Mouse (Mus musculus) forebrain, embryonic 12.5 days (tissue): Measurements from ENCODE around the gene Vamp1. TPM values are rescaled to one million over a fixed set of nuclear protein-coding genes. Genes with fewer than 3 reads are reported as not detected.
"Not testable (repeated sequence)": the region's sequence is repeated elsewhere in the genome, so short reads cannot be mapped to it uniquely, and the experiment has no call there.

Experiments used
- ATAC-seq: fragments of 200-750 bp; cut with Nextera tagmentation; 2 replicates; pipeline ENCODE4 v1.8.0; 2017; ENCODE audit warnings: moderate TSS enrichment; ENCODE audit not compliant: low FRiP score
- H3K27ac ChIP-seq: fragments of 300-500 bp; sonication (generic); 2 replicates; pipeline ENCODE4 v1.5.1; 2016; ENCODE audit warnings: mild to moderate bottlenecking
- H3K27me3 ChIP-seq: fragments of 300-500 bp; sonication (generic); 2 replicates; pipeline ENCODE4 v1.6.1; 2016; ENCODE audit warnings: mild to moderate bottlenecking
- H3K36me3 ChIP-seq: fragments of 300-500 bp; sonication (generic); replicated peaks from 2 replicates; pipeline ENCODE4 v1.6.1; 2016; ENCODE audit warnings: mild to moderate bottlenecking
- H3K4me1 ChIP-seq: fragments of 300-500 bp; sonication (generic); 2 replicates; pipeline ENCODE4 v1.6.1; 2016
- H3K4me2 ChIP-seq: fragments of 300-500 bp; sonication (generic); 2 replicates; pipeline ENCODE4 v1.6.1; 2016; ENCODE audit warnings: mild to moderate bottlenecking, moderate library complexity
- H3K4me3 ChIP-seq: fragments of 300-500 bp; sonication (generic); replicated peaks from 2 replicates; pipeline ENCODE4 v1.5.1; 2016; ENCODE audit warnings: mild to moderate bottlenecking
- H3K9ac ChIP-seq: fragments of 300-500 bp; sonication (generic); 2 replicates; pipeline ENCODE4 v1.6.1; 2016; ENCODE audit warnings: mild to moderate bottlenecking
- H3K9me3 ChIP-seq: fragments of 300-500 bp; sonication (generic); 2 replicates; pipeline ENCODE4 v1.6.1; 2016
- WGBS: fragments of 180-500 bp; shearing (Covaris S2); methylation state at CpG from one replicate; pipeline ENCODE4 v1.1.7; 2016; 5-methylcytosine and 5-hydroxymethylcytosine counted together
- polyA plus RNA-seq: library from polyadenylated mRNA; unstranded; fragments of >200 nt; fragmentation: Nextera tagmentation; extraction: Ambion mirVana; gene quantifications from 2 replicates; pipeline ENCODE4 v1.2.1, GENCODE M21; 2016

Gene Vamp1
- polyA plus RNA-seq, 1 experiment from 2014 or later: 5.5 TPM

- ATAC-seq: no peak
- WGBS: 86% methylated on average over 8 of the region's 8 CpGs
- H3K4me1 ChIP-seq: 0 out of 2 replicates have a peak, but pooled peaks cover 4% of the 10 kb centered on the region
Observed at GRCm38 (mm10) chr6:125256222-125256966, 41.0 kb downstream of the Vamp1 start.

GRCm38 (mm10) chr6:125260006-125260555 is 44.7 kb downstream of the Vamp1 start:
- Histone ChIP-seq H3K36me3 (no peaks in the 10 kb centered on the region), H3K4me3 (no peak overlapping the region), H3K4me1 (no peaks in the 10 kb centered on the region), H3K27me3 (no peaks in the 10 kb centered on the region), H3K9me3 (no peaks in the 10 kb centered on the region), H3K9ac (no peak overlapping the region), H3K27ac (no peak overlapping the region), H3K4me2 (no peak overlapping the region)
- no peak for ATAC-seq
- 86% methylated on average over 10 of the region's 10 CpGs for WGBS

More at GRCm38 (mm10) chr6:125256222-125256966, 41.0 kb downstream of the Vamp1 start:
- H3K4me3 ChIP-seq: no peak overlapping the region
- H3K4me2 ChIP-seq: no peak overlapping the region
- H3K27ac ChIP-seq: no peak overlapping the region
- H3K27me3 ChIP-seq: no peaks in the 10 kb centered on the region
- H3K9ac ChIP-seq: no peak overlapping the region
- no peaks in the 10 kb centered on the region for H3K9me3 ChIP-seq
- H3K36me3 ChIP-seq: no peaks in the 10 kb centered on the region

GRCm38 (mm10) chr6:125264219-125264618 is 48.9 kb downstream of the Vamp1 start:
- H3K27ac ChIP-seq: no peak overlapping the region
- no peak overlapping the region for H3K4me2 ChIP-seq
- H3K9me3 ChIP-seq: no peaks in the 10 kb centered on the region
- H3K4me3 ChIP-seq: no peak overlapping the region
- no peaks in the 10 kb centered on the region for H3K36me3 ChIP-seq
- ATAC-seq: no peak
- WGBS: 93% methylated on average over 9 of the region's 9 CpGs
- no peaks in the 10 kb centered on the region for H3K27me3 ChIP-seq
- no peaks in the 10 kb centered on the region for H3K4me1 ChIP-seq
- H3K9ac ChIP-seq: no peak overlapping the region

GRCm38 (mm10) chr6:125265239-125265638 is 49.9 kb downstream of the Vamp1 start:
- H3K9ac ChIP-seq: no peak overlapping the region
- H3K9me3 ChIP-seq: no peaks in the 10 kb centered on the region
- H3K4me2 ChIP-seq: no peak overlapping the region
- no peaks in the 10 kb centered on the region for H3K4me1 ChIP-seq
- peaks cover 2% of the 10 kb centered on the region; the same call in 1 of the 2 replicates for H3K27me3 ChIP-seq
- H3K36me3 ChIP-seq: no peaks in the 10 kb centered on the region
- no peak overlapping the region for H3K4me3 ChIP-seq
- H3K27ac ChIP-seq: no peak overlapping the region
- no peak for ATAC-seq
- WGBS: 72% methylated on average over 10 of the region's 10 CpGs

GRCm38 (mm10) chr6:125266091-125266490 is 50.7 kb downstream of the Vamp1 start:
- H3K4me2 ChIP-seq: no peak overlapping the region
- WGBS: 79% methylated on average over 13 of the region's 13 CpGs
- H3K27ac ChIP-seq: no peak overlapping the region
- no peak for ATAC-seq
- no peak overlapping the region for H3K4me3 ChIP-seq
- peaks cover 9% of the 10 kb centered on the region; the same call in 1 of the 2 replicates for H3K27me3 ChIP-seq
- H3K4me1 ChIP-seq: no peaks in the 10 kb centered on the region
- no peaks in the 10 kb centered on the region for H3K9me3 ChIP-seq
- no peaks in the 10 kb centered on the region for H3K36me3 ChIP-seq
- no peak overlapping the region for H3K9ac ChIP-seq

GRCm38 (mm10) chr6:125266600-125266999 is 51.2 kb downstream of the Vamp1 start:
- WGBS: 62% methylated on average over 6 of the region's 6 CpGs
- H3K4me2 ChIP-seq: not testable (repeated sequence)
- H3K27me3 ChIP-seq: peaks cover 11% of the 10 kb centered on the region; the same call in 1 of the 2 replicates

GRCm38 (mm10) chr6:125267469-125267868 is 52.1 kb downstream of the Vamp1 start:
- H3K4me1 ChIP-seq: peaks cover 3% of the 10 kb centered on the region; the same call in 1 of the 2 replicates
- H3K4me3 ChIP-seq: no peak overlapping the region
- H3K27me3 ChIP-seq: peaks cover 14% of the 10 kb centered on the region; the same call in 1 of the 2 replicates
- H3K9me3 ChIP-seq: no peaks in the 10 kb centered on the region
- H3K27ac ChIP-seq: no peak overlapping the region
- H3K4me2 ChIP-seq: no peak overlapping the region
- no peak for ATAC-seq
- no peaks in the 10 kb centered on the region for H3K36me3 ChIP-seq
- no peak overlapping the region for H3K9ac ChIP-seq
- WGBS: 89% methylated on average over 3 of the region's 3 CpGs

More at GRCm38 (mm10) chr6:125266600-125266999, 51.2 kb downstream of the Vamp1 start:
- not testable (repeated sequence) for H3K27ac ChIP-seq, H3K36me3 ChIP-seq, H3K4me1 ChIP-seq, ATAC-seq, H3K9me3 ChIP-seq, H3K9ac ChIP-seq, H3K4me3 ChIP-seq

- Histone ChIP-seq H3K27ac (no peak overlapping the region), H3K9me3 (no peaks in the 10 kb centered on the region), H3K4me2 (no peak overlapping the region), H3K27me3 (peaks cover 14% of the 10 kb centered on the region; the same call in 1 of the 2 replicates), H3K9ac (no peak overlapping the region), H3K4me1 (peaks cover 3% of the 10 kb centered on the region; the same call in 1 of the 2 replicates), H3K4me3 (no peak overlapping the region), H3K36me3 (no peaks in the 10 kb centered on the region)
- WGBS: 56% methylated on average over 6 of the region's 6 CpGs
- no peak for ATAC-seq
Observed at GRCm38 (mm10) chr6:125268799-125269198, 53.4 kb downstream of the Vamp1 start.

- H3K4me1 ChIP-seq: peaks cover 3% of the 10 kb centered on the region; the same call in 1 of the 2 replicates
- H3K9ac ChIP-seq: no peak overlapping the region
- no peak overlapping the region for H3K4me3 ChIP-seq
- no peaks in the 10 kb centered on the region for H3K9me3 ChIP-seq
- peak overlapping the region; percentile 44 for H3K4me2 ChIP-seq
- H3K27me3 ChIP-seq: peaks cover 14% of the 10 kb centered on the region; the same call in 1 of the 2 replicates
- no peak overlapping the region for H3K27ac ChIP-seq
- 22% methylated on average over 17 of the region's 17 CpGs for WGBS
- H3K36me3 ChIP-seq: no peaks in the 10 kb centered on the region
- ATAC-seq: peak; percentile 92
Observed at GRCm38 (mm10) chr6:125271455-125272227, 56.3 kb downstream of the Vamp1 start.

GRCm38 (mm10) chr6:125272228-125272785 is 57.0 kb downstream of the Vamp1 start:
- Histone ChIP-seq H3K9me3 (no peaks in the 10 kb centered on the region), H3K36me3 (no peaks in the 10 kb centered on the region), H3K4me1 (peaks cover 3% of the 10 kb centered on the region; the same call in 1 of the 2 replicates), H3K27ac (no peak overlapping the region), H3K9ac (no peak overlapping the region), H3K4me3 (no peak overlapping the region), H3K4me2 (no peak overlapping the region), H3K27me3 (peaks cover 14% of the 10 kb centered on the region; the same call in 1 of the 2 replicates)
- ATAC-seq: no peak
- WGBS: 84% methylated on average over 10 of the region's 10 CpGs

- no peak for ATAC-seq
- Histone ChIP-seq H3K27me3 (peaks cover 14% of the 10 kb centered on the region; the same call in 1 of the 2 replicates), H3K4me1 (peaks cover 3% of the 10 kb centered on the region; the same call in 1 of the 2 replicates), H3K9ac (no peak overlapping the region), H3K9me3 (no peaks in the 10 kb centered on the region), H3K4me3 (no peak overlapping the region), H3K27ac (no peak overlapping the region), H3K36me3 (no peaks in the 10 kb centered on the region), H3K4me2 (no peak overlapping the region)
- WGBS: 61% methylated on average over 15 of the region's 15 CpGs
Observed at GRCm38 (mm10) chr6:125274841-125275563, 59.7 kb downstream of the Vamp1 start.
